Mouse (Mus musculus): ENCODE data around the gene Grb10.

Grb10 gene

DNA sequence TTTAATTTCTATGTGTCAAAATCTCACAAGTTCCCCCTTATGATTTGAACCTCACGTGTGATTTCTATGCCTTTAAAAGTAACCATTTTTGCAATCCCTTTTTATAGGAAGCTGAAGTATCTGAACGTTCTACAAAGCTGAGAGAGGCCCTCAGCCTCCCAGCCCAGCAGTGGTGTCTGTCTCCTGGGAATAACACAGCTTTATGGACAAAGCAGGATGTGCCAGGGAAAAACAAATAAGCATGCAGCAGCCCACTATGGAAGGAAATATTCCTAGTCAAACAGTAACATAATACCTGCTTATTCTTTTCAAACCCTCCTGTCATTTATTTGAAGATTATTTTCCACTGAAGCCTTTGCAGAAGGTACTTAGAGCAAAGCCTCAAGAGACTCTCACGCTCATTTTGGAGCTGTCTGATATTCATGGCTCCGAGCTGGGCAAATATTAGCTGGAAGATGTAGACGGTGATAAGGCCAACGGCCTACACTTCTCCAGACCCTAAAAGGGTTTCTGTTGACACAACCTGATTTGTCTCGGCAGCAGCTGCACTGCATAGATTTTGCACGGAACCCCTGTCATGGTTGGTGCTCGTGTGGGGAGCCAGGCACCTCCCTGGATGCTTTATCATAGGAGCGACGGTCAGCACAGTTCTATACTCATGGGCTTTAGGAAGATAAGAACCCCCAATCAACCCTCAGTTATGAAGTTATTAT, 153.8 kb downstream of the Grb10 start:
- in situ Hi-C loops (cut with MboI; ENCODE audit: unreplicated experiment in 2 of 2), result no loop called here

DNA sequence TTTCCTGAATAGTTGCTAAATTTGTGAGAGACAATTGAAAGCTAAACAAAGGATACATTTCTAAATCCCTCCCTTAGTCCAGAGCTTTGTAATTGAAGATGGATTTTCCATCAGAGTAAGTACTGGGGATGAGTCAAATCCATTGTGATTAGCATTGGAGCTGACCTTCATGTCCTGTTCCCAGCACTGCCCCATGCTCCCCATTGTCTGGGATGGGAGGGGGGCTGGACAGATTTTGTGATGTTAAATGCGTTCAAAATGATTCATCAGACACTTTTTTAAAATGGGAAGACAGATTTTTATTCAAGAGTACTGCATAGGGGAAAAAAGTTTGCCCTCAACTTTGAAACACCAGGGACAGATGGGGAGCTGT, 156.7 kb downstream of the Grb10 start:
- in situ Hi-C loops (cut with MboI; ENCODE audit: unreplicated experiment in 2 of 2), result no loop called here

DNA sequence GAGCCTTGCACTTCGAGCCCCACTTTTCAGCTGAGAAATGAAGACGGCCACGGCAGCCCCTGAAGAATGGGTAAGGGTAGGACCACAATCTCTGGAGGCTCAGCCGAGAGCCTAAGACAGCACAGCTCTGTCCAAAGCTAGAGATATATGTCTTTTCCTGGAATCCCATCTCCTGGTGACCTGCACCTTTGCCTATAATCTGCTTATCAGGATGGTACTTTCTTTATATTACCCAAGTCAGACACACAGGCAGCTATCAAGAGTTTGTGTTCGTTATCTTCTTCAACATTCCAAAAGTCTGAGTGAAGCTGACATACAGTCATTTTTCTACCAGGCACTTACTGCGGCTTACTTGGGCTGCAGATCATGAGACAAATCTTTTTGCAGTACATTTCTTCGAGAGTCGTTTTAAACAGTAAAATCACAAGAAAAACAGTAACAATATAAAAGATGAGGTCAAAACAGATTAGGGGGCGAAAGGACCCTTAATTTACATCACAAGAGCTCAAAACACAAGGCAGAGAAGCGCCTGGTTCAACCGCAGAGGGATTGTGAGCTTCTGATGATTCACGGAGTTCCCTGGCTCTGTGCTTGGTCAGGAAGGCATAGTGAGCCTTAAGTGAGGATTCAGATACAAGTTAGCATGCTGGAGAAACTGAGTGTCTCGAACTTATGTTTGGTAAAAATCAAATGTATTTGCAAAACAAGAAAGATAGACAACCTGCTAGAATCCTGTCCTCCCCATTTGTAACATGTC, 157.3 kb downstream of the Grb10 start:
- in situ Hi-C loops (cut with MboI; ENCODE audit: unreplicated experiment in 2 of 2), result no loop called here

Measured in v-Abl transformed pro-B cells (cell line).